Mouse (Mus musculus): ENCODE results near the gene Nkpd1.

Gene Nkpd1

DNA sequence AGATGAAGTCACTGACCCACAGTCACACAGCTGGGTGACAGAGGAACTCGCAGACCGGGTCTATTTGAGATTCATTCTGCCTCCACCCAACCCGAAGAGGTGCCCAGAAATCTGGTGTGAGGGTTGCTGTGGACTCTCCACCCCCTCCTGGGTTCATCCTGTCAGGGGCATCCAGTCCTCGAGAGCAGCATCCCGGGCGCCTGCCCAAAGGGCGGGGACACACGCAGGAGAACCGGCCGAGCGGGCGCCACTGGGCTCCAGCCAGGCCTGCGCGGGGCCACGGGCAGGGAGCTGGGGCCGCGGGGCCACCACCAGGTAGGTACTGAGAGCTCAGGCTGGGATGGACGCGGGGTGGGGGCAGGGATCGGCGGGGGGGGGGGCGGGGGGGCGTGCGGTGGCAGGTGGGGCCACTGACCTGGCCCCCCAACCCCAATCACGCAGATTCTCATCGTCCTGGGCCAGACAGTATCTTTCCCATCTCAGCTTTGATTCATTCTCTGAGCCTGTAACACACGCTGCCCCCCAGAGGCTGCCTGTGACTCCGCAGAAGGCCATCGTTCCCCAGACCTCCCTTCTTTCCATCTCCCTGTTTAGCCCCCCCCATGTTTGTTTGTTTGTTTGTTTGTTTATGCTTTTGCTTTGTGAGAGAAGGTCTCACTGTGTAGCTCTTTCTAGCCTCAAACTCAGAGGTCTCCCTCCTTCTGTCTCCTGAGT is at the start of gene Nkpd1:
Gene Nkpd1, plus strand, starts transcription at position 187 of the 714 bp plus-strand sequence.
- DNase-seq (ENCODE audit: low read depth): no peak

DNA sequence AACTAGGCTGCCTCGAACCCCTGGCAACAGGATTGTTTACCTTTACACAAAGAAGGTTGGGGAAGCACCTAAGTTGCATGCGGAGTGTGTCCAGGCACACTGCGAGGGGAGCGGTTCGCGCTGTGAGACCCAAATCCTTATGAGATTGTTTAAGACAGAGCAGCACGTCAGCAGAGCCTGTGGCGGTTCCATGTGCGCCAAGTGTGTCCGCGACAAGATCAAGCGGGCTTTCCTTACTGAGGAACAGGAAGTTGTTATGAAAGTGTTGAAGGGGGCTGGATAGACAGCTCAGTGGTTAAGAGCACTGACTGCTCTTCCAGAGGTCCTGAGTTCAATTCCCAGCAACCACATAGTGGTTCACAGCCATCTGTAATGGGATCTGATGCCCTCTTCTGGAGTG is 49.4 kb upstream of the Nkpd1 start:
- no peak for DNase-seq (ENCODE audit: low read depth)

GRCm38 (mm10) chr7:19469404-19469803 is 48.2 kb upstream of the Nkpd1 start:
- no peak for DNase-seq (ENCODE audit: low read depth)

GRCm38 (mm10) chr7:19470308-19470707 is 47.3 kb upstream of the Nkpd1 start:
- no peak for DNase-seq (ENCODE audit: low read depth)

- peak; percentile 74 for DNase-seq (ENCODE audit: low read depth)
Observed at GRCm38 (mm10) chr7:19472403-19472802, 45.2 kb upstream of the Nkpd1 start.

- DNase-seq (ENCODE audit: low read depth): no peak
Observed at GRCm38 (mm10) chr7:19473875-19474443, 43.7 kb upstream of the Nkpd1 start.

- DNase-seq (ENCODE audit: low read depth): peak; percentile 65
Observed at GRCm38 (mm10) chr7:19477084-19477483, 40.6 kb upstream of the Nkpd1 start.

- DNase-seq (ENCODE audit: low read depth): no peak
Observed at GRCm38 (mm10) chr7:19477624-19478384, 39.8 kb upstream of the Nkpd1 start.

DNA sequence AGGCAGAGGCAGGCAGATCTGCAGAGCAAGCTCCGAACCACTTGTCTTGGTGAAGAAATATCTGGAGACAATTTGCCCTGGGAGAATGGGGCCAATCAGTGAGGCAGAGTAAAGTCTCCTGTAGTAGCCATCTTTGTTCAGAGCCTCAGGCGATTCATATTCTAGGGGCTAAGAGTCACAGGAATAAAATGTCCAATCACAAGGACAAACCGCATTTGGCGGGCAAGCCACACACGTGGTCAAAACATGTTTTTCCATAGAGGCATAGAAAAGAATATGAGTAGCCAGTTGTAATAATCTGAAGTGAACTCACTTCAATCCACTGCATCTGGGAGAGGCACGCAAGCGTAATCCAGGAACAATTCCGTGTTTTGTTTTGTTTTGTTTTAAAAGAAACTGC is 34.4 kb upstream of the Nkpd1 start:
- DNase-seq (ENCODE audit: low read depth): no peak

GRCm38 (mm10) chr7:19485488-19485887 is 32.1 kb upstream of the Nkpd1 start:
- no peak for DNase-seq (ENCODE audit: low read depth)

DNA sequence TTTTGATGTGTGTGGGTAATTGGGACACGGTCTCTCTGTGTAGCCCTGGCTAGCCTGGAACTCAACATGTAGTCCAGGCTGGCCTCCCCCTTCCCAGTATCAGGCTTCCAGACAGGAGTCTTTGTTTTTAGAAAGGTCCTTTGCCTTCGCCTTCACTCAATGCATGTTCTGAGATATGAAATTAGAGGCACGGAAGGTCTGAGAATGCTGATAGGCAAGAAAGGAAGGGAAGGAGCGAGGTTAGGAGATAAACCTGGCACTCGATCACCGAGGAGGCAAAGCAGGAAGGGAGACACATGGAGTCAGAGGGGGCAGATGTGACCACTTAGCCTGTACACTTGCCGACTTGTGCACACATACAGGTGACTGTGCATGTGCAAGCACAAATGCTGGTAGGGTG is 31.1 kb upstream of the Nkpd1 start:
- no peak for DNase-seq (ENCODE audit: low read depth)

DNA sequence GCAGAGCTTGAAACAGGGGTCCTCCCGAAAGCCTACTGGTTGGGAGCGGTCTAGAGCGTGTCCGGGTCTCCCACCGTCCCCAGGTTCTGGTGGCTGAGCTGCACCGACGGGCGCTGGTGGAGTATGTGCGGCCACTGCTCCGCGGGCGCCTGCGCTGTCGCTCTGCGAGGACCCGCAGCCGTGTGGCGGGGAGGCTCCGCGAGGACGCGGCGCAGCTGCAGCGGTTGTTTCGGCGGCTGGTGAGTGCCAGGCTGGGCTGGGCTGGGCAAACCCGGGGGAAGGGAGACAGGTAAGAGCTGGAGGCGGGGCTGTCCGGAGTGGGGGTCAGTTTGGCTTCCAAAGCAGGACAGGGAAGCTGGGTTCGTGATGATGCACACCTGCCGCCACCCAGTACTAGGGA is 28.1 kb upstream of the Nkpd1 start:
- DNase-seq (ENCODE audit: low read depth): no peak

- peak; percentile 74 for DNase-seq (ENCODE audit: low read depth)
Observed at GRCm38 (mm10) chr7:19491731-19492130, 25.9 kb upstream of the Nkpd1 start.

DNA sequence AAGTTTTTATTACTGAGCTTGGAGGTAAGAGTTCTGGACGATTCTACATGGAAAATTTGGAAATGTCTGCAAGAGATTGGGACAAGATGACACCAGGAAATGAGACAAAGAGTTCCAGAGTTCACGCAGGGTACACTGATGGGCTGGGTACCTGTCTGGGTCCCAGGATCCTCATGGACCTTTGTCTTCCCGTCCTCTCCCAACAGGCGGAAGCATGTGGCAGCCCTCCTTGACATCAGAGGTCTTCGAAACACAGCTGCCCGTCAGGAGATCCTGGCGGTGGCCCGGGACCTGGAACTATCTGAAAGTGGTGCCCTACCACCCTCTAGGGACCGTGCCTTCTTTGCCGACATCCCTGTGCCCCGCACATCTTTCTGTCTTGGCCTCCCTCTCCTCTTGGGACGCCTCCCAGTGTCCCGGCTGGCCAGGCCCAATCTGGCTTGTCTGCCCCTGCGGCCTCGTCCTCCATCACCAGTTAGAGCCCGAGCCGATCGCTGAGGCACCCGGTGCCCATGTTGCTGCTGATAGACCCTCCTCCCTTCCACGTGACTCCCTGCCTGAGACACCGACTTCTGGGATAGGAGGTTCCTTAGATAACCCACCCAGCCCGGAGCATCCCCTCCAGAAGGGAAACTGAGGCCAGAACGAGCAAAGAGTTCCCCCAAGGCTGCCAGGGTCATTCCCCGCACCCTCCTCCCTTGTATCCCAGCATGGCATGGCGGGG is 22.7 kb upstream of the Nkpd1 start:
- DNase-seq (ENCODE audit: low read depth): no peak

- DNase-seq (ENCODE audit: low read depth): no peak
Observed at GRCm38 (mm10) chr7:19495521-19496213, 22.0 kb upstream of the Nkpd1 start.

GRCm38 (mm10) chr7:19496214-19496555 is 21.5 kb upstream of the Nkpd1 start:
- peak; percentile 55 for DNase-seq (ENCODE audit: low read depth)

- DNase-seq (ENCODE audit: low read depth): no peak
Observed at GRCm38 (mm10) chr7:19498326-19498725, 19.3 kb upstream of the Nkpd1 start.

DNA sequence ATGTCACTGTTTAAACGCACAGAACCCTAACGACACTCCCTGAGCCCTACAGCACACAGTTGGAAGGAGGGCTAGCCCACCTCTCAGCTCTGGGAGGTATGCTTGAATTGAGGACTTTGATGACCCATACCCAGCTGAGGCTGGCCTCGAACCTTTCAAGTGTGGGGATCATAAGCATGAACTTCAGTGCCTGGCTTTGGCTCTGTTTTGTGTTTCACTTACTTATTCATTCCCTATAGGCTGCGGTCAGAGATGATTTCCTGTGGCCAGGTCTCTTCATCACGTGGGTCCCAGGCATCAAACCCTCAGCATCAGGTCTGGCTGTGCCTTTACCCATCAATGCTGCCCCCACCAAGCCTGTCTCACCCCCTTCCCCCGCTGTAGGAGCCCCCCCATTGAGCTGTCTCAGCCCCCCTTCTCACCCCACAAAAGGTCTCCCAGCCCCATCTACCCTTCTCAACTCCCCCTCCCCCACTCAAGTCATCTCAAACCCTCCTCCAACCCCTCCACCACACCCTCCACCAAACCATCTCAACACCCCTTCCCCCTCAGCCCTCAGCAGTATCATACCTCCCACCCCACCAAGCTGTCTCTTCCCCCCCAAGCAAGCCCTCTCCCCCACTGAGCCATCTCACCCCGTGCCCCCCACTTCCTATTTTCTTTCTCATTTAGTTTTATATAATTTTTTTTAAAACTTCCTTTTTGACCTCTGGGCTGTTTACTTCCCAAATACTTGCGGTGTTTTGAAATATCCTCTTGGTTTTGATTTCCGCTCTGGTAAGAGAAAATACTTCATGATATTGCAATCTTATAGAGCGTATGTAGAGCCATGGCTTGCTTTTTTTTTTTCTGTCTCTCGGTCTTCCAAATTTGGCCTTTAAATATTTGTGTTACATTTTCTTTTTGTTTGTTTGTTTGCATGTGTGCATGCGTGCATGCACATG is 16.9 kb upstream of the Nkpd1 start:
- peak; percentile 93 for DNase-seq (ENCODE audit: low read depth)

GRCm38 (mm10) chr7:19501658-19502057 is 16.0 kb upstream of the Nkpd1 start:
- peak; percentile 92 for DNase-seq (ENCODE audit: low read depth)

DNA sequence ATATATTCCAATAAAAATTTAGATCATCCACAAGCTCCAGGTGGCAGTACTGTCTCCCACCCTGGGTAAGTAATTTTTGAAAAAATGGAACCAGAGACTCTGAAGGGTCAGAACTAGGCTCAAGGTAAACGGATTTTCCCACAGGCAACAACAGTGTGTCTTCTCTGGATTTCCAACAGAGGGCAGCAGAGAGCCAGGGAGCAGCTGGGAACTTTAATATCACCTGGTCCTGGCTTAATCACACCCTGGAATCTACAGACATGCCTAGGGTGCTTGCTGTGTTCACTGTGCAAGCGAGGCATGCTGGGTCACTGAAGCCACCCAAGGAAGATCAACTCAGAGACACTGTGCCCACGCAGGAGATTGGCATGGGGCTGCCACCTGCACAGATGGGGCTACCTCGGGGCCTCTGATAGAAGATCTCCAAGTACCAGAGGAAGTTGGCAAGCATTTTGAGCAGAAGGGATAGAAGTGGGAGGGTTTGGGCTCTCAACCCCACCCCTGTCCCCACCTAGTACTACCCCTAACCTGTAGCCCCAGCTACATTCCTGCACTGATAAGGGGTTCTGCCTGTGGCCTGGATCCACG is 14.1 kb upstream of the Nkpd1 start:
- peak; percentile 72 for DNase-seq (ENCODE audit: low read depth)
